Mouse (Mus musculus): Measurements from ENCODE around the gene 1110065P20Rik. TPM values are rescaled to one million over a fixed set of nuclear protein-coding genes. Genes with fewer than 3 reads are reported as not detected.

The 1110065P20Rik gene
- 10 to 100 TPM; 47.5 to 49.5 TPM for total RNA-seq (2021)
- long read RNA-seq, experiment 1, transcript 1110065P20Rik-202 (3 exons, 761 nt) = minor isoform, 8 of 47 reads
- long read RNA-seq, experiment 1, transcript 1110065P20Rik-203 (2 exons, 659 nt) = major isoform, 21 of 47 reads
- long read RNA-seq, experiment 1, transcript 1110065P20Rik-204 (3 exons, 762 nt) = minor isoform, 9 of 47 reads
- long read RNA-seq, experiment 1, partial matches to known transcripts = 2 of 47 reads
- long read RNA-seq, experiment 1, other reads (novel, unspliced or antisense) = 0 of 47 reads
- long read RNA-seq, experiment 2, transcript 1110065P20Rik-201 (3 exons, 968 nt) = minor isoform, 7 of 41 reads
- long read RNA-seq, experiment 2, transcript 1110065P20Rik-202 (3 exons, 761 nt) = minor isoform, 7 of 41 reads
- long read RNA-seq, experiment 2, transcript 1110065P20Rik-203 (2 exons, 659 nt) = major isoform, 15 of 41 reads
- long read RNA-seq, experiment 2, transcript 1110065P20Rik-204 (3 exons, 762 nt) = minor isoform, 7 of 41 reads
- long read RNA-seq, experiment 2, partial matches to known transcripts = 0 of 41 reads
- long read RNA-seq, experiment 2, other reads (novel, unspliced or antisense) = 2 of 41 reads

DNA sequence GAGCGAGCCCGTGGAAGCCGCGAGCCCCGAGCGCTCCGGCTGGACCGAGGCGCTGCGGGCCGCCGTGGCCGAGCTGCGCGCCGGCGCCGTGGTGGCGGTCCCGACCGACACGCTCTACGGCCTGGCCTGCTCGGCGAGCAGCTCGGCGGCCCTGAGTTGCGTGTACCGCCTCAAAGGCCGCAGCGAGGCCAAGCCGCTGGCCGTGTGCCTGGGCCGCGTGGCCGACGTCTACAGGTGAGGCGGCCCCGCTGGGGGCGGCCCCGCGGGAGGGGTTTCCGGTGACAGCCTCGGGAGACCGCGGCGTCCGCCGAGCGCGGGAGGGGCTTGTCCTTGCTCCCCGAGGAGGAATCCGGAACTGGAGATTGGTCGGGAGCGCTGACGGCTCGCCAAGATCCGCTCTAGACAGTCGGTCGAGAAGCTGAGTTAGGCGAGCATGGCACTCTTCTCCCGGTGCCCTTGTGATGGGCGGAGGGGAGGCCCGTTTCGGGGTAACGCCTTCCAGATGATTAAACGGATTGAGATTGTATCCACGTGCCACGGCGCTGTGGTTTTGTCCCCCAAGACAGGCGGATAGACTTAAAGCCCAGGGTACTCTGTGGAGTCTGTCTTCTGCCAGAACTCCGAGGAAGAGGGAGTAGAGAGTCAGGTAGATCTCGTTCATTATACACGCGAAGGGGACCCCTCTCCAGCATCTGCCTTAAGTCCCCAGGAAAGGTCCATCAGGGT lies at the start of gene 1110065P20Rik:
Gene 1110065P20Rik (minus strand): TSS at position 264 of the 726 bp plus-strand sequence.
- DNase-seq (ENCODE audit: low spot score in 2 of 2) = peak; percentile 44 to 70

DNA sequence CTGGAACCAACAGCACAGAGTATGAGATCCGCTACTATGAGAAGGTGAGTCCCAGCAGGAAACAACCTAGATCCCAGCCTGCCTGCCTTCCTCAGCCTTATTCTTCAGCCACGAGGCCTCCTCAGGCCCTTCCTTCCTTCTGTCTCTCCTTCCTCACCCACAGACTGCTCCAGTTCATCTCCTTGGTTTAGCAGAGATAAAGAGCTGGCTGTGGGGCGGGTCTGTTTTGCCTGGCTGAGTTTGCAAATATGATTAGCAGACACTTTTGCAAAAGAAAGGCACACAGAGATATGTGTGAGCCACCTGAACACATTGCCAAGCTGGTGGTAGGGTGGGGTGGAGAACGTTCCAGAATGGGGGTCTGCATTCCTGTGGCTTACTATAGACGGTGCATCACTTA lies 48.9 kb upstream of the 1110065P20Rik start:
- DNase-seq (ENCODE audit: low spot score in 2 of 2) = no peak

- DNase-seq (ENCODE audit: low spot score in 2 of 2) = no peak
Measured at GRCm38 (mm10) chr4:124898428-124898827, 47.4 kb upstream of the 1110065P20Rik start.

GRCm38 (mm10) chr4:124894508-124895428 lies 43.8 kb upstream of the 1110065P20Rik start:
- DNase-seq (ENCODE audit: low spot score in 2 of 2) = no peak

GRCm38 (mm10) chr4:124893769-124894168 lies 42.8 kb upstream of the 1110065P20Rik start:
- DNase-seq (ENCODE audit: low spot score in 2 of 2) = no peak

- DNase-seq (ENCODE audit: low spot score in 2 of 2) = no peak
Measured at GRCm38 (mm10) chr4:124890831-124891230, 39.8 kb upstream of the 1110065P20Rik start.

DNA sequence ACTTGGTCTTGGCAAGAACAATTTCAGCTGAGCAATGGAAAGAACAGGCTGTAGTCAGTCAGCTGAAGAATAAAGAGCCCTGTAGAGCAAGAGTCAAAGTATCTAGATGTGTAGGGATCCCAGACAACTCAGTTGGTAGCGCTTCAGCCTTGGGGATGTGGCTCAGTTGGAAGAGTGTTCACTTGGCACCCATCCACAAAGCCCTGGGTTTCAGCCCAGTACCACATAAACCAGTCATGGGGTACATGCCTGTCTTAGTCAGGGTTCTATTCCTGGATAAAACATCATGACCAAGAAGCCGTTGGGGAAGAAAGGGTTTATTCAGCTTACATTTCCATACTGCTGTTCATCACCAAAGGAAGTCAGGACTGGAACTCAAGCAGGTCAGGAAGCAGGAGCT lies 38.9 kb upstream of the 1110065P20Rik start:
- no peak for DNase-seq (ENCODE audit: low spot score in 2 of 2)

DNA sequence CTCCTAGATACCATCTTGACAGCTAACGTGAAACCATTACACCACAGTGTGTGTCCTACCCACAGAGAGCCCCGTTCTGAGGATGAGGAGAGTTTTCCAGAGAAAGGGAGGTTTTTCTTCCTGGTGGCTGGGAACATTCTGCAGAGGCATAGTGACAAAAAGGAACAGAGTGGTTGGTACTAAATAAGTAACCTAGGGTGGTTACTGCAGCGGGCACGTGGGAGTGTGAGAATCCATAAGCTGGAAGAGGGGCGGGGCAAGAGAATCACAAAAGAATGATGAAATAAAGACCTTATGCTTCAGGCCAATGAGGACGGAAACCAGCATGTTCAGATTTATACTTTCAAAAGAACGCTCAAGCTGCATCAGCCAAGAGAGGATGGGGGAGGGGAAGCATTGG lies 37.7 kb upstream of the 1110065P20Rik start:
- DNase-seq (ENCODE audit: low spot score in 2 of 2) = no peak

DNA sequence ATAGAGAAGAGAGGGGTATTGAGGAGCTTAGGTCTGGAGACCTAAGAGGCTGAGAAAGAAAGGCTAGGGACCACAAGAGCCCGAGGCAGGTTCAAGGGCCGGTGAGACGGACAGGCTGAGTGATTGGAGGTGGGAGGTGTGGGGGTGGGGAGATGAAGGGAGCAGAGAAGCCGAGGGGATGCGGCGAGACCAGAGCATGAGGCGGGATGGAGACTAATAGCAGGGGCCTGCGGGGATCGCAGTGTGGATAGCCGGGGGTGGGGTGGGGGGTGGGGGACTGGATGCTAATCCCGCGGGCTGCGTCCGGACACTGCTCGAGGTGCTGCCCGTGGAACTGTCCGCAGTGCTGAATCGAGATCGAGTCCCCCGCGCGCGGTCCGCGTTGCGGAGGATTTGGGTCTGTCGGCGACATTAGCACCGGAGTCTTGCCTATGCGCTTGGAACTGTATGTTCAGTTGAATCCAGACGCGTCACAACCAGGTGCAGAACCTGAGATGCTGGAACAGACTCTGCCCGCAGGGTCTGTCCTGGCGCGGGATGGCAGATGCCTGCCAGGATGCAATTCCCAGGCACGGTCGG lies 31.2 kb upstream of the 1110065P20Rik start:
- peak in 1 of 2 experiments; percentile 52 for DNase-seq (ENCODE audit: low spot score in 2 of 2)

DNA sequence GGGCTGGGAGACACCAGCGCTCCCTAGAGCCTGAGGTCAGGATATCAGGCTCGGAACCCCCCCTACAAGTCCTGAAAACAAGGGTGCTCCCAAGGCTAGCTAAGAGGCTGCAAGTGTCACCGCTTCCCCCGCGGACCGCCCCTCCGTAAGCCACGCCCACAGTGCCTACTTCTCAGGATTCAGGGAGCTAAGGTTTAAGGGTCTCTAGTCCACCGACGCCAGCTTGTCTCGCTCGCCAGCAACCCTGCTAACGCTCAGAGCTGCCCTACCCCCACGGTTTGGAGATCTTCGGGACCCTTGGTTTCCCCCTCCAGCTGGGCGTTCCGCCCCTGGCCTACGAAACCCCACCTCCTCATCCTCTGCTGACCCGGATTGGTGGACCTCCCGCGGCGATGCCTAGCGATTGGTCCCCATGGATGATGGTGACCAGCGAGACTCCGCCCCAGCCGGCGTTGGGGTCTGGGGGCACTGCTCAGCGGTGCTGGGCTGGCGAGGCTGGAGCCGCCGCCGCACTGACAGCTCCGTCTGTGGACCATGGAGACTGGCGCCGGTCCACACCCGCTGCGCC lies 30.4 kb upstream of the 1110065P20Rik start:
- no peak for DNase-seq (ENCODE audit: low spot score in 2 of 2)

- no peak for DNase-seq (ENCODE audit: low spot score in 2 of 2)
Measured at GRCm38 (mm10) chr4:124880599-124880998, 29.6 kb upstream of the 1110065P20Rik start, which contains the start of gene Epha10. TSS of gene Epha10 (plus strand) at chr4:124880899.

GRCm38 (mm10) chr4:124872719-124873118 lies 21.7 kb upstream of the 1110065P20Rik start:
- DNase-seq (ENCODE audit: low spot score in 2 of 2) = no peak

- no peak for DNase-seq (ENCODE audit: low spot score in 2 of 2)
Measured at GRCm38 (mm10) chr4:124861283-124862188, 10.5 kb upstream of the 1110065P20Rik start, which contains the start of gene Maneal. TSS of gene Maneal (minus strand) at chr4:124862171.

DNA sequence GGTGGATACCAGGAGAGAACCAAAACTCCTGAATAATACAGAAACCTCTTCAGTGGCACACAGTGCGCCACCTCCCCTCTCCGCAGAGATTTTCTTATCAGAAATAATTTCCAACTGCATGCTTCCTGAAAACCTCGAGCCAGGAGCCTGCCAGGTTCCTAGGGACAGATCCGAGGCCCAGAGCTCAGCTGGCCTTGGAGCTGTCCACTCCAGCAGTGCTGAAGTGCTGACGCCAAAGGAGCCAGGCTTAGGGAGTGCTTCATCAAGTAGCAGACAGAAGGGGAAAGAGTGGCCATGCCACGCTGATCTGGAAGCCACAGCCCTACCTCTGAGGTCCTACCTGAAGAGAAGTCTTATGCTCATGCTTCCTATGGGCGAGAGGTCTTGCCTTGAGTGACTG lies 9.4 kb upstream of the 1110065P20Rik start:
- DNase-seq (ENCODE audit: low spot score in 2 of 2) = peak; percentile 60 to 77

DNA sequence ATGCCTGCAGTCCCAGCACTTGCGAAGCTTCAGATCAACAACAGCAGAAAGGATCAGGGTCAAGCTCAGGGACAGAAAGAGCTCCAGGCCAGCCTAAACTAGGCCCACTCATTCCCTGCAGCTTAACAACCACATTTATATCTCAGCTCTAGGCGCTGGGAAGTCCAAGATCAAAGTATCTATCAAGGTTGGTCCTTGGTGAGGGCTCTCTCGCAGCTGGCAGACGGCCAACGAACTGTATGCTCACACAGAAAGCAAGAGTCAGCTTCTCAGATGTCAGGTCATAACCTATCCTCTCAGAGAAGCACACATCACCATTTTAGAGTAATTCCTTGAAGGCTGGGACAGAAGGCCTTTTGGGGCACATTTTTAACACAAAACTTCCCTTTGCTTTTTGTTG lies 7.4 kb upstream of the 1110065P20Rik start:
- DNase-seq (ENCODE audit: low spot score in 2 of 2) = no peak

GRCm38 (mm10) chr4:124856294-124856693 lies 5.3 kb upstream of the 1110065P20Rik start:
- DNase-seq (ENCODE audit: low spot score in 2 of 2) = no peak

DNA sequence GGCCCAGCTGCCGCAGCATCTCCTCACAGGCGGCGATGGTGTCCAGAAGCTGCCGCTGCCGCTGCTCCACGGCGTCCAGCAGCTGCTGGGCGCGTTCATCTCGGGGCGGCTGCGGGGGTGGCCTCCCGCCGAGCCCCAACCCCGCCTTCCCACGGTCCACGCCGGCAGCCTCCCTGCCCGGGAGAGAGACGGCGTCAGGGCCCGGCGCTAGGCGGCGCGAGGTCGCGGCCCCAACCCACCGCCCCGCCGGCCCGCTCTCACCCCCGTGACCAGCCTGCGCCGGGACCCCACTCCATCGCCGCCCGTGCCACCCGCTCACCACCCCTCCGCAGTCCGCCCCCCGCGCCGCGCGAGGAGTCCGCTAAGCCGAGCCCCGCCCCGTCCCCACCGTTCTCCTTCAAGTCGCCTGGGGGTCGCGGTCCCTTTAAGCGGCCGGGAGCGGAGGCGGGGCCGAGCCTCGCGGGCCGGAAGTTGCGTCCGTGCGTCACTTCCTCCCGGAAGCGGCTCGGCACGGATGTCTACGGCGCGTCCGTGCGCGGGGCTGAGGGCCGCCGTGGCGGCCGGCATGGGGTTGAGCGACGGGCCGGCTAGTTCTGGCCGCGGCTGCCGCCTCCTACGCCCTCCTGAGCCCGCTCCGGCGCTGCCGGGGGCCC lies 609 bp downstream of the 1110065P20Rik start, which contains the start of gene Yrdc:
Gene Yrdc (plus strand): TSS at position 419 of the 653 bp plus-strand sequence.
- DNase-seq (ENCODE audit: low spot score in 2 of 2) = peak; percentile 92 to 95

GRCm38 (mm10) chr4:124849631-124850260 lies 1.2 kb downstream of the 1110065P20Rik start:
- DNase-seq (ENCODE audit: low spot score in 2 of 2) = peak; percentile 35 to 79

Measured in gastrocnemius, postnatal 4 days (tissue).